ENCODE assay signal across 8 mouse cellular contexts in genomic region chr5:74943737-74944403, GRCm38 (mm10).
A peak's percentile ranks its signal among the peaks of the same experiment; 100 is the strongest.
DNase-seq lines count a peak whose midpoint lies in the region; ATAC-seq and TF ChIP-seq lines count a peak whose summit lies in the region.

No protein-coding gene starts in this region.

- TF ChIP-seq CTCF in spleen, adult 2 months (IDR thresholded peaks at IDR 0.05; ENCODE audit: extremely low read depth, insufficient read depth, insufficient read length, insufficient replicate concordance), result peak; percentile 87; the same call in 1 of the 2 replicates

- peak overlapping the region; percentile 89 for H3K27ac ChIP-seq in embryonic facial prominence, embryonic 13.5 days
- H3K27ac ChIP-seq in limb, embryonic 13.5 days, result peak overlapping the region; percentile 78
- no peak overlapping the region for H3K27ac ChIP-seq in midbrain, embryonic 16.5 days (ENCODE audit: low read length)
- H3K27ac ChIP-seq in spleen, adult 2 months (ENCODE audit: insufficient read depth, low read length), result peak overlapping the region; percentile 18; the same call in 1 of the 2 replicates

- H3K9me3 ChIP-seq in embryonic facial prominence, embryonic 13.5 days, result no peaks in the 10 kb centered on the region
- no peaks in the 10 kb centered on the region for H3K9me3 ChIP-seq in limb, embryonic 13.5 days
- H3K9me3 ChIP-seq in midbrain, embryonic 16.5 days (replicated peaks; ENCODE audit: control insufficient read depth, low read length, poor library complexity, severe bottlenecking), result no peaks in the 10 kb centered on the region

- peaks cover 13% of the 10 kb centered on the region for H3K27me3 ChIP-seq in embryonic facial prominence, embryonic 13.5 days
- H3K27me3 ChIP-seq in limb, embryonic 13.5 days, result peaks cover 12% of the 10 kb centered on the region; the same call in 1 of the 2 replicates
- peaks cover 34% of the 10 kb centered on the region for H3K27me3 ChIP-seq in midbrain, embryonic 16.5 days (ENCODE audit: control insufficient read depth, insufficient read depth, low read depth, low read length)
- no peaks in the 10 kb centered on the region for H3K27me3 ChIP-seq in spleen, adult 2 months (ENCODE audit: control insufficient read depth, insufficient read depth, low read length)

- DNase-seq in 3134 (ENCODE audit: extremely low read depth, insufficient read length, low spot score), result peak; percentile 84
- peak; percentile 86 to 87 for DNase-seq in adrenal gland, postnatal 36 days
- peak; percentile 89 to 92 for DNase-seq in heart, adult 9 months (ENCODE audit: low spot score in 2 of 2)
- peak; percentile 90 for DNase-seq in kidney, adult 9 months
- peak; percentile 29 to 55 for DNase-seq in spleen, adult 2 months (ENCODE audit: low read depth in 1 of 2, low spot score in 2 of 2)

- H3K36me3 ChIP-seq in embryonic facial prominence, embryonic 13.5 days, result no peaks in the 10 kb centered on the region
- H3K36me3 ChIP-seq in limb, embryonic 13.5 days, result no peaks in the 10 kb centered on the region
- no peaks in the 10 kb centered on the region for H3K36me3 ChIP-seq in midbrain, embryonic 16.5 days (ENCODE audit: control insufficient read depth, insufficient read depth, low read length)
- H3K36me3 ChIP-seq in spleen, adult 2 months (ENCODE audit: control insufficient read depth, insufficient read depth, low read length), result no peaks in the 10 kb centered on the region

- H3K4me3 ChIP-seq in embryonic facial prominence, embryonic 13.5 days, result peak overlapping the region; percentile 25
- H3K4me3 ChIP-seq in limb, embryonic 13.5 days, result peak overlapping the region; percentile 35
- H3K4me3 ChIP-seq in midbrain, embryonic 16.5 days (ENCODE audit: low read depth, low read length), result peak overlapping the region; percentile 30
- H3K4me3 ChIP-seq in spleen, adult 2 months (ENCODE audit: extremely low read depth, insufficient read depth, insufficient read length), result no peak overlapping the region

- peaks cover 36% of the 10 kb centered on the region for H3K4me1 ChIP-seq in embryonic facial prominence, embryonic 13.5 days
- peaks cover 31% of the 10 kb centered on the region for H3K4me1 ChIP-seq in limb, embryonic 13.5 days
- H3K4me1 ChIP-seq in midbrain, embryonic 16.5 days (ENCODE audit: control insufficient read depth, insufficient read depth, low read length), result peaks cover 6% of the 10 kb centered on the region; the same call in 1 of the 2 replicates
- no peaks in the 10 kb centered on the region for H3K4me1 ChIP-seq in spleen, adult 2 months (ENCODE audit: control insufficient read depth, insufficient read depth, insufficient read length)

- H3K9ac ChIP-seq in embryonic facial prominence, embryonic 13.5 days, result peak overlapping the region; percentile 58; the same call in 1 of the 2 replicates
- peak overlapping the region; percentile 50 for H3K9ac ChIP-seq in limb, embryonic 13.5 days
- peak overlapping the region; percentile 59; the same call in 1 of the 2 replicates for H3K9ac ChIP-seq in midbrain, embryonic 16.5 days (ENCODE audit: low read depth, low read length)

- WGBS in embryonic facial prominence, embryonic 13.5 days, result under 1% methylated on average over 23 of the region's 23 CpGs
- WGBS in limb, embryonic 13.5 days, result under 1% methylated on average over 23 of the region's 23 CpGs
- 1% methylated on average over 23 of the region's 23 CpGs for WGBS in midbrain, embryonic 16.5 days
- 4% methylated on average over 23 of the region's 23 CpGs for WGBS in spleen, adult 2 months

- no peak for TF ChIP-seq POLR2A in spleen, adult 2 months (IDR thresholded peaks at IDR 0.05; ENCODE audit: low read depth, low read length)

- ATAC-seq in embryonic facial prominence, embryonic 13.5 days (ENCODE audit: insufficient number of reproducible peaks, insufficient read depth, low FRiP score, low TSS enrichment, low read depth), result peak; percentile 82
- ATAC-seq in limb, embryonic 13.5 days (ENCODE audit: low FRiP score, low read depth), result peak; percentile 90
- ATAC-seq in midbrain, embryonic 16.5 days, result peak; percentile 87

- peak overlapping the region; percentile 59 for H3K4me2 ChIP-seq in embryonic facial prominence, embryonic 13.5 days
- H3K4me2 ChIP-seq in limb, embryonic 13.5 days (replicated peaks), result peak overlapping the region; percentile 62
- peak overlapping the region; percentile 60 for H3K4me2 ChIP-seq in midbrain, embryonic 16.5 days (ENCODE audit: low read length)
